Mouse (Mus musculus) ES-Bruce4 (cell line): ENCODE measurements around the gene Olfr1443. TPM values are rescaled to one million over a fixed set of nuclear protein-coding genes. Genes with fewer than 3 reads are reported as not detected.
"Not testable (repeated sequence)": the region's sequence is repeated elsewhere in the genome, so short reads cannot be mapped to it uniquely, and the experiment has no call there.

ENCODE experiments used
- H3K27ac ChIP-seq: 2 replicates; pipeline ENCODE4 v1.5.1; 2012; ENCODE audit warnings: low read length, inconsistent platforms; ENCODE audit not compliant: insufficient read depth
- H3K27me3 ChIP-seq: 2 replicates; pipeline ENCODE4 v1.6.1; 2012; ENCODE audit warnings: mild to moderate bottlenecking, low read length, inconsistent platforms; ENCODE audit not compliant: control insufficient read depth, poor library complexity, insufficient read depth, severe bottlenecking
- H3K36me3 ChIP-seq: 2 replicates; pipeline ENCODE4 v1.6.1; 2012; ENCODE audit warnings: inconsistent platforms, mild to moderate bottlenecking, low read length, moderate library complexity; ENCODE audit not compliant: control insufficient read depth, poor library complexity, insufficient read depth, severe bottlenecking
- H3K4me1 ChIP-seq: one replicate; pipeline ENCODE4 v1.8.1; 2011; ENCODE audit warnings: low read length; ENCODE audit not compliant: control insufficient read depth, insufficient read depth
- H3K4me3 ChIP-seq: 2 replicates; pipeline ENCODE4 v1.5.1; 2011; ENCODE audit warnings: low read depth, mild to moderate bottlenecking, low read length
- H3K9ac ChIP-seq: 2 replicates; pipeline ENCODE4 v1.6.1; 2012; ENCODE audit warnings: low read depth, mild to moderate bottlenecking, inconsistent platforms; ENCODE audit not compliant: poor library complexity, severe bottlenecking
- H3K9me3 ChIP-seq: replicated peaks from 2 replicates; pipeline ENCODE4 v1.6.1; 2012; ENCODE audit warnings: mild to moderate bottlenecking, low read length, inconsistent platforms; ENCODE audit not compliant: control insufficient read depth, poor library complexity, insufficient read depth, severe bottlenecking
- CTCF ChIP-seq: IDR thresholded peaks from one replicate; pipeline ENCODE4 v1.8.1; 2011; ENCODE audit warnings: low read depth, low read length
- EP300 ChIP-seq: IDR thresholded peaks from 2 replicates; pipeline ENCODE4 v1.6.1; 2011; ENCODE audit warnings: low read depth, low read length; ENCODE audit not compliant: insufficient read depth
- POLR2A ChIP-seq: IDR thresholded peaks from one replicate; pipeline ENCODE4 v1.8.1; 2011; ENCODE audit warnings: low read length; ENCODE audit not compliant: insufficient read depth
- polyA plus RNA-seq: library from polyadenylated mRNA; stranded (reverse); fragments of >200 nt; gene quantifications from 2 replicates; pipeline ENCODE4 v1.2.4, GENCODE M21; 2011; ENCODE audit warnings: low read depth; ENCODE audit not compliant: missing spikeins, insufficient read depth, insufficient read length

The Olfr1443 gene
- polyA plus RNA-seq, 1 experiment: not detected

- Histone ChIP-seq H3K4me1 (no peaks in the 10 kb centered on the region), H3K27ac (no peak overlapping the region), H3K27me3 (no peaks in the 10 kb centered on the region), H3K36me3 (no peaks in the 10 kb centered on the region), H3K9me3 (no peaks in the 10 kb centered on the region), H3K9ac (no peak overlapping the region), H3K4me3 (no peak overlapping the region)
- no peak for TF ChIP-seq EP300
- TF ChIP-seq CTCF: no peak
- TF ChIP-seq POLR2A: no peak
These were observed 28.4 kb upstream of the Olfr1443 start for GRCm38 (mm10) chr19:12649511-12649910.

DNA sequence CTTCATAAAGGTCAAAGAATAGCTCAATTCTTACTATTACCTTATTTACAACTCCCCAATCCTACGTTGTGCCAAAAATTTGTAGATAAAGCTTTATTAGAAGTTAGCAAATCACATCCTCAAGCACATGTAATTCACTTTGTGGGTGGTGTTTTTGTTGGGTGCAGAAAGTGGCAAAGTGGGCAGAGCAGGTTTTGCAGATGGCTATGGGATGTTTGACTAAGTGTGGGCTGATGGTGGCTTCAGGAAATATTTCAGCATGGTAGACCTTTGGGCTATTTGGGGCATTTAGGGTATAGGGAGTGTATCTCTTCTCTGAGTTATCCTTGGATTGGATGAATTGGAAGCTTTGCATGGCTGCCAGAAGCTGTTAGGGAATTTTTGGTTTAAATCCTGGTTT is 11.8 kb upstream of the Olfr1443 start:
- Histone ChIP-seq H3K9me3 (0 out of 2 replicates have a peak, but pooled peaks cover 2% of the 10 kb centered on the region), H3K36me3 (no peaks in the 10 kb centered on the region), H3K4me3 (no peak overlapping the region), H3K27me3 (no peaks in the 10 kb centered on the region), H3K9ac (no peak overlapping the region), H3K27ac (no peak overlapping the region), H3K4me1 (peaks cover 4% of the 10 kb centered on the region)
- no peak for TF ChIP-seq POLR2A
- no peak for TF ChIP-seq EP300
- TF ChIP-seq CTCF: no peak

- not testable (repeated sequence) for H3K4me3 ChIP-seq, H3K27me3 ChIP-seq, H3K9me3 ChIP-seq, H3K27ac ChIP-seq, H3K9ac ChIP-seq, H3K36me3 ChIP-seq, H3K4me1 ChIP-seq
These were observed 9.3 kb upstream of the Olfr1443 start for GRCm38 (mm10) chr19:12668601-12669000.

DNA sequence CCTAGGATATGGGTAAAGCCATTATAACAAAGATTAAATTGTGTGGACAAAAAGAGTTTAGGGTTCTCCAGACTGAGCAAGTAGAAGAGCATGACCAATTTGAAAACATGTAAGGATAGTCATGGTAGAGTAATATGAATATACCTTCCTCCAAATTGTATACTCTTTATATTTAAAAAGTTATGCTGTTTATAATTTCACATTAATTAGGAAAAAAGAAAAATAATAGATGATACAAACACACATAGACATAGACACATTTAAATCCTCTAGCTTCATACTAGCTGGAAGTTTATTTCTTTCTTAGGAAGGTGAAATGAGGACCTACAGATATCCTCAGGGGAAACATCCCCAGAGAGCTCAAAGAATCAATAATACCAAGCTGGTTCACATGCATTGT is 7.8 kb upstream of the Olfr1443 start, which contains the start of gene Olfr1442:
Olfr1442 (plus strand) TSS at position 301 of the 400 bp plus-strand sequence.
- no peaks in the 10 kb centered on the region for H3K36me3 ChIP-seq
- no peaks in the 10 kb centered on the region for H3K27me3 ChIP-seq
- no peaks in the 10 kb centered on the region for H3K4me1 ChIP-seq
- H3K9me3 ChIP-seq: no peaks in the 10 kb centered on the region
- H3K4me3 ChIP-seq: no peak within 1 kb of the TSS
- H3K9ac ChIP-seq: no peak within 1 kb of the TSS
- TF ChIP-seq CTCF (no peak), POLR2A (no peak), EP300 (no peak)
- H3K27ac ChIP-seq: no peak within 1 kb of the TSS

GRCm38 (mm10) chr19:12671051-12671450 is 6.9 kb upstream of the Olfr1443 start:
- Histone ChIP-seq H3K4me1 (no peaks in the 10 kb centered on the region), H3K4me3 (no peak overlapping the region), H3K27ac (no peak overlapping the region), H3K9ac (no peak overlapping the region), H3K27me3 (no peaks in the 10 kb centered on the region), H3K9me3 (no peaks in the 10 kb centered on the region), H3K36me3 (no peaks in the 10 kb centered on the region)
- TF ChIP-seq EP300 (no peak), POLR2A (no peak), CTCF (no peak)

DNA sequence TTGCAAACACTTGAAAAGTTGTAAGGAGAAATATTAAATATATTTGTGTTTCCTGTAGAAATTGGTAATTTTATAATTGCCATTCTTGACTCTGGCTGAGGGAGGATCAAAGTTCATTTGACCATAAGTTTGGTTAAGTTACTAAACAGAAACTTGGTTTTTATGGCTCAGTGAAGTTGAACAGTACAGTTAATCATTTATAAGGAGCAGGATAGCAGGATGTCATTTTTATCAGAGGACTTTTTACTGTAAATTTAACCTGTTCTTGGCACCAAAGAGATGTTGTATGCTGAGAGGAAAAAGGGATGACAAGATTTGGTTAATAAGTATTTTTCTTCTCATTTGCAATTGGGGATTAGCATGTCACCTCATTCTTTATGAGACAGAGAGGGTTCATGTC is 6.7 kb downstream of the Olfr1443 start:
- no peak overlapping the region for H3K9ac ChIP-seq
- no peaks in the 10 kb centered on the region for H3K9me3 ChIP-seq
- H3K36me3 ChIP-seq: no peaks in the 10 kb centered on the region
- TF ChIP-seq CTCF (no peak), POLR2A (no peak), EP300 (no peak)
- H3K4me1 ChIP-seq: no peaks in the 10 kb centered on the region
- no peak overlapping the region for H3K27ac ChIP-seq
- no peak overlapping the region for H3K4me3 ChIP-seq
- H3K27me3 ChIP-seq: no peaks in the 10 kb centered on the region
